ENCODE assay signal across 20 mouse cellular contexts in the genomic region with DNA sequence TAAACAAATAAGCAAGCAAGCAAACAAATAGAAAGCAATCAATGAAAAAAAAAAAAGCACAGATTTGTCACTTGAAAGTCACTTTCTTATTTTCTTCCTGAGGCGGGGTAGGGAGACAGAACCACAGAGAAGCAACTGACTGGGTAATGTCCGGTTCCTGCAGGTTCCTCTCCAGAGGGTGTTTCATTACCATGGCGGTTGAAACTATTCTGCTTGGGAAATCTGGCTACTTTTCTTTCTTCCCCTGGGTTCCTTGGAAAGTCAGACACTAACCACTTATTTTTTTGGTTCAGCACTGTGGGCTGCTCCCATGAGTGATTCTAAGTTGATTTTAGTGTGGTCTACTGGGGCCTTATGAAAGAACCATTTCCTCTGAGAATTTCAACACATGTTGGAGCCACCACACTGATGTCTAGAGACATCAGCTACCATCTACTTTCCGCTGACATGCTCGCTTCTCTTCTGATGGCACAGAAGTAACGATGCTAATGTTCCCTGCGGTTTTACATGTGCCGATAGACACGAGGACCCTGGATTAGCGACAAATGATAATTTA.
DNase-seq lines count a peak whose midpoint lies in the region; ATAC-seq and TF ChIP-seq lines count a peak whose summit lies in the region.
"Had no signal": no experiment of that assay in that cellular context is flagged by ENCODE, and none has a peak within 500 bp of the region (broad histone marks: within the 10 kb centered on the region; RNA-seq: fewer than 3 reads in every experiment).

No protein-coding gene starts in this region.

- no peak for TF ChIP-seq CTCF in hindbrain, postnatal 0 days (IDR thresholded peaks at IDR 0.05; ENCODE audit: low read depth)

- no peaks in the 10 kb centered on the region for H3K36me3 ChIP-seq in hindbrain, postnatal 0 days (ENCODE audit: insufficient read depth, low read length)
- H3K36me3 ChIP-seq: embryonic facial prominence, embryonic 12.5 days; embryonic facial prominence, embryonic 15.5 days had no signal

- 88% methylated on average over 10 of the region's 10 CpGs for WGBS in hindbrain, postnatal 0 days

- ATAC-seq in common myeloid progenitor, adult 5-6 weeks (replicated peaks; ENCODE audit: low read depth, poor library complexity, severe bottlenecking) = peak; percentile 80
- peak; percentile 83 for ATAC-seq in megakaryocyte, adult 5-6 weeks (ENCODE audit: poor library complexity, severe bottlenecking)
- ATAC-seq in cerebellum, adult (ENCODE audit: insufficient number of reproducible peaks, low FRiP score, low TSS enrichment) = no peak
- ATAC-seq in hindbrain, postnatal 0 days = no peak
- ATAC-seq: forebrain, embryonic 14.5 days; forebrain, postnatal 0 days; intestine, postnatal 0 days had no signal

- peak; percentile 48 for DNase-seq in heart, adult 11 months
- DNase-seq in heart, postnatal 10 days = no peak
- no peak for DNase-seq in hindbrain, postnatal 0 days (ENCODE audit: low spot score)
- DNase-seq: adrenal gland, postnatal 10 days; cerebellum, adult 18-20 months; cerebellum, adult 9-10 months; cerebellum, postnatal 14 days; forebrain, postnatal 0 days; gastrocnemius, adult 2 months; gastrocnemius, postnatal 14 days; heart, postnatal 36 days had no signal

- no peaks in the 10 kb centered on the region for H3K27me3 ChIP-seq in hindbrain, postnatal 0 days (ENCODE audit: insufficient read depth, low read length)
- H3K27me3 ChIP-seq: embryonic facial prominence, embryonic 12.5 days; embryonic facial prominence, embryonic 15.5 days had no signal

- no peaks in the 10 kb centered on the region for H3K9me3 ChIP-seq in hindbrain, postnatal 0 days (ENCODE audit: low read length)
- H3K9me3 ChIP-seq: embryonic facial prominence, embryonic 12.5 days; embryonic facial prominence, embryonic 15.5 days had no signal

- no peak overlapping the region for H3K9ac ChIP-seq in hindbrain, postnatal 0 days (replicated peaks; ENCODE audit: low read length)
- H3K9ac ChIP-seq: embryonic facial prominence, embryonic 12.5 days; embryonic facial prominence, embryonic 15.5 days; forebrain, postnatal 0 days; hindbrain, embryonic 14.5 days had no signal

- H3K4me2 ChIP-seq in hindbrain, postnatal 0 days (ENCODE audit: low read depth, low read length) = no peak overlapping the region
- H3K4me2 ChIP-seq: embryonic facial prominence, embryonic 12.5 days; embryonic facial prominence, embryonic 15.5 days; heart, embryonic 11.5 days; hindbrain, embryonic 14.5 days had no signal

- no peak overlapping the region for H3K27ac ChIP-seq in hindbrain, postnatal 0 days
- H3K27ac ChIP-seq: embryonic facial prominence, embryonic 12.5 days; embryonic facial prominence, embryonic 15.5 days; gastrocnemius, adult 2 months; hindbrain, embryonic 14.5 days had no signal

- H3K4me1 ChIP-seq in hindbrain, postnatal 0 days (ENCODE audit: insufficient read depth, low read length) = no peaks in the 10 kb centered on the region
- H3K4me1 ChIP-seq: embryonic facial prominence, embryonic 12.5 days; embryonic facial prominence, embryonic 15.5 days had no signal

- no peak overlapping the region for H3K4me3 ChIP-seq in hindbrain, postnatal 0 days (ENCODE audit: low read length)
- H3K4me3 ChIP-seq: embryonic facial prominence, embryonic 12.5 days; embryonic facial prominence, embryonic 15.5 days; gastrocnemius, adult 2 months had no signal

- intact Hi-C loops in heart, postnatal 10 days (cut with DNase I) = no loop called here

Comparison
In these comparisons a context has a peak if more than half of its experiments do, and no peak if none do; other contexts are left out.
1. ATAC-seq: peak in common myeloid progenitor, adult 5-6 weeks (single experiment) and megakaryocyte, adult 5-6 weeks (single experiment); none in cerebellum, adult (single experiment) and hindbrain, postnatal 0 days (single experiment).